ENCODE assay signal across 21 mouse cellular contexts in genomic region chr2:52512865-52513388, GRCm38 (mm10).
DNase-seq lines count a peak whose midpoint lies in the region; ATAC-seq and TF ChIP-seq lines count a peak whose summit lies in the region.
"Had no signal": no experiment of that assay in that cellular context is flagged by ENCODE, and none has a peak within 500 bp of the region (broad histone marks: within the 10 kb centered on the region; RNA-seq: fewer than 3 reads in every experiment).

No protein-coding gene starts in this region.

- no peaks in the 10 kb centered on the region for H3K4me1 ChIP-seq in liver, adult 2 months (ENCODE audit: control insufficient read depth, insufficient read depth, low read length)
- H3K4me1 ChIP-seq in liver, embryonic 12.5 days: no peaks in the 10 kb centered on the region
- H3K4me1 ChIP-seq: intestine, embryonic 15.5 days had no signal

- no peak overlapping the region for H3K4me2 ChIP-seq in liver, embryonic 12.5 days
- H3K4me2 ChIP-seq: intestine, embryonic 15.5 days; limb, embryonic 15.5 days had no signal

- no peak overlapping the region for H3K27ac ChIP-seq in liver, adult 2 months (replicated peaks; ENCODE audit: insufficient read depth, low read depth, low read length)
- H3K27ac ChIP-seq in liver, embryonic 12.5 days: no peak overlapping the region
- H3K27ac ChIP-seq: forebrain, embryonic 13.5 days; hindbrain, embryonic 10.5 days; intestine, embryonic 15.5 days; limb, embryonic 15.5 days had no signal

- no peaks in the 10 kb centered on the region for H3K36me3 ChIP-seq in liver, adult 2 months (ENCODE audit: control insufficient read depth, insufficient read depth, low read length)
- no peaks in the 10 kb centered on the region for H3K36me3 ChIP-seq in liver, embryonic 12.5 days
- H3K36me3 ChIP-seq: hindbrain, embryonic 10.5 days; intestine, embryonic 15.5 days; limb, embryonic 15.5 days; neural tube, embryonic 13.5 days had no signal

- no peaks in the 10 kb centered on the region for H3K79me2 ChIP-seq in liver, adult 2 months (ENCODE audit: control insufficient read depth, insufficient read depth, low read length)

- no peak overlapping the region for H3K9ac ChIP-seq in liver, adult 2 months (ENCODE audit: low read depth, low read length)
- no peak overlapping the region for H3K9ac ChIP-seq in liver, embryonic 12.5 days
- H3K9ac ChIP-seq: forebrain, embryonic 13.5 days; intestine, embryonic 15.5 days; limb, embryonic 15.5 days had no signal

- TF ChIP-seq CTCF in liver, adult 2 months (IDR thresholded peaks at IDR 0.05; ENCODE audit: low read depth, low read length): no peak

- no peak overlapping the region for H3K4me3 ChIP-seq in liver, adult 2 months (ENCODE audit: insufficient read depth, low read depth, low read length)
- H3K4me3 ChIP-seq in liver, embryonic 12.5 days: no peak overlapping the region
- H3K4me3 ChIP-seq: forebrain, embryonic 13.5 days; hindbrain, embryonic 10.5 days; intestine, embryonic 15.5 days; limb, embryonic 15.5 days; myocyte; neural tube, embryonic 13.5 days had no signal

- no peaks in the 10 kb centered on the region for H3K27me3 ChIP-seq in liver, adult 2 months (ENCODE audit: control insufficient read depth, insufficient read depth, low read length)
- H3K27me3 ChIP-seq in liver, embryonic 12.5 days (replicated peaks): peaks cover 31% of the 10 kb centered on the region
- H3K27me3 ChIP-seq: forebrain, embryonic 13.5 days; intestine, embryonic 15.5 days; limb, embryonic 15.5 days; neural tube, embryonic 13.5 days had no signal

- H3K9me3 ChIP-seq in liver, embryonic 12.5 days (replicated peaks): no peaks in the 10 kb centered on the region
- H3K9me3 ChIP-seq: forebrain, embryonic 13.5 days; hindbrain, embryonic 10.5 days; intestine, embryonic 15.5 days; limb, embryonic 15.5 days; neural tube, embryonic 13.5 days had no signal

- peak; percentile 34 for DNase-seq in liver, adult 2 months (ENCODE audit: extremely low read depth, low read depth, low spot score)
- DNase-seq in MEL-GATA-1-ER (ENCODE audit: extremely low read depth, low read depth): peak; percentile 40
- DNase-seq in gonadal fat pad, adult 2 months (ENCODE audit: low read depth): peak; percentile 93
- DNase-seq in monocyte, adult 2 months (ENCODE audit: low read depth in 1 of 2, low spot score in 2 of 2): peak; percentile 36 to 62
- DNase-seq in right cerebral cortex, adult 2 months (ENCODE audit: low spot score in 2 of 2): no peak
- DNase-seq in cerebellum, postnatal 36 days: no peak
- DNase-seq: adrenal gland, postnatal 14 days; cerebellum, adult 11 months; cerebellum, adult 9-11 months; gastrocnemius, postnatal 14 days; kidney, postnatal 25 days; right cerebral cortex, adult 18-20 months had no signal

- ATAC-seq in liver, embryonic 12.5 days: no peak
- no peak for ATAC-seq in erythroblast, adult 5-6 weeks (replicated peaks; ENCODE audit: low FRiP score, poor library complexity, severe bottlenecking)
- ATAC-seq: hindbrain, embryonic 16.5 days; intestine, embryonic 15.5 days had no signal

- TF ChIP-seq POLR2A in liver, adult 2 months (IDR thresholded peaks at IDR 0.05; ENCODE audit: extremely low read depth, insufficient read depth, low read length): no peak

- whole genome bisulfite sequencing in liver, adult 2 months: 83% methylated on average over 3 of the region's 3 CpGs
- WGBS in liver, embryonic 12.5 days (ENCODE audit: insufficient replicate concordance): 34% methylated on average over 3 of the region's 3 CpGs

Comparison
In these comparisons a context has a peak if more than half of its experiments do, and no peak if none do; other contexts are left out.
1. DNase-seq: peak in liver, adult 2 months (single experiment), MEL-GATA-1-ER (single experiment), gonadal fat pad, adult 2 months (single experiment) and monocyte, adult 2 months (2 of 2); none in right cerebral cortex, adult 2 months (0 of 2) and cerebellum, postnatal 36 days (0 of 2).